Mouse (Mus musculus) heart, adult 2 months (tissue): ENCODE measurements at regions not wholly inside any gene's neighbourhood (a gene's known extent, or its start where the extent isn't known, plus 50 kb on each side); places are given as distances from the start of the nearest gene placed in this dataset.

Experiments used
- CTCF ChIP-seq: fragments of 200-600 bp; IDR thresholded peaks from 2 replicates; pipeline ENCODE4 v1.8.1; 2022; ENCODE audit warnings: antibody characterized with exemption, mild to moderate bottlenecking, moderate library complexity
- EP300 ChIP-seq: fragments of 200-500 bp; IDR thresholded peaks from 2 replicates; pipeline ENCODE4 v1.6.1; 2011; ENCODE audit warnings: low read depth, low read length, control low read depth; ENCODE audit not compliant: insufficient read depth
- POLR2A ChIP-seq: fragments of 200-500 bp; IDR thresholded peaks from 2 replicates; pipeline ENCODE4 v1.6.1; 2011; ENCODE audit warnings: mild to moderate bottlenecking, low read depth, low read length, control low read depth; ENCODE audit not compliant: insufficient read depth

GRCm38 (mm10) chr16:93469957-93470356, 133.9 kb downstream of the Setd4 start:
- TF ChIP-seq EP300 (no peak), CTCF (no peak), POLR2A (no peak)
